Comparison of ENCODE assay signal across 10 mouse cellular contexts in genomic region chr13:81785766-81786480, GRCm38 (mm10). TPM values are rescaled to one million over a fixed set of nuclear protein-coding genes. Genes with fewer than 3 reads are reported as not detected.
A peak's percentile ranks its signal among the peaks of the same experiment; 100 is the strongest.
DNase-seq lines count a peak whose midpoint lies in the region; ATAC-seq and TF ChIP-seq lines count a peak whose summit lies in the region.
"Had no signal": no experiment of that assay in that cellular context is flagged by ENCODE, and none has a peak within 500 bp of the region (broad histone marks: within the 10 kb centered on the region; RNA-seq: fewer than 3 reads in every experiment).

No protein-coding gene starts in this region.

- peak overlapping the region; percentile 47; the same call in 1 of the 2 replicates for H3K9ac ChIP-seq in hindbrain, embryonic 12.5 days
- H3K9ac ChIP-seq in forebrain, embryonic 16.5 days (replicated peaks; ENCODE audit: low read depth, low read length): peak overlapping the region; percentile 48
- H3K9ac ChIP-seq in stomach, postnatal 0 days (ENCODE audit: low read length): 0 out of 2 replicates have a peak overlapping the region, but pooled peaks have one; percentile 13
- H3K9ac ChIP-seq: liver, embryonic 14.5 days had no signal

- TF ChIP-seq CTCF in stomach, postnatal 0 days (IDR thresholded peaks at IDR 0.05; ENCODE audit: low read depth): no peak

- H3K27ac ChIP-seq in hindbrain, embryonic 12.5 days: no peak overlapping the region
- no peak overlapping the region for H3K27ac ChIP-seq in hindbrain, embryonic 10.5 days
- H3K27ac ChIP-seq in forebrain, embryonic 16.5 days (ENCODE audit: low read length): peak overlapping the region; percentile 66
- no peak overlapping the region for H3K27ac ChIP-seq in stomach, postnatal 0 days (replicated peaks)
- H3K27ac ChIP-seq: liver, embryonic 14.5 days had no signal

- H3K27me3 ChIP-seq in hindbrain, embryonic 12.5 days: no peaks in the 10 kb centered on the region
- no peaks in the 10 kb centered on the region for H3K27me3 ChIP-seq in hindbrain, embryonic 10.5 days (ENCODE audit: insufficient read depth, poor library complexity, severe bottlenecking)
- H3K27me3 ChIP-seq in forebrain, embryonic 16.5 days (replicated peaks; ENCODE audit: control insufficient read depth, insufficient read depth, low read length): no peaks in the 10 kb centered on the region
- H3K27me3 ChIP-seq in stomach, postnatal 0 days (ENCODE audit: control insufficient read depth, insufficient read depth, low read length): no peaks in the 10 kb centered on the region

- ATAC-seq in hindbrain, embryonic 12.5 days (ENCODE audit: low FRiP score): no peak
- no peak for ATAC-seq in forebrain, embryonic 16.5 days
- no peak for ATAC-seq in stomach, postnatal 0 days (ENCODE audit: low FRiP score, low TSS enrichment)
- ATAC-seq in megakaryocyte-erythroid progenitor cell, adult 5-6 weeks (replicated peaks; ENCODE audit: low FRiP score, low TSS enrichment, poor library complexity, severe bottlenecking): no peak

- peaks cover 22% of the 10 kb centered on the region for H3K4me1 ChIP-seq in hindbrain, embryonic 12.5 days
- H3K4me1 ChIP-seq in hindbrain, embryonic 10.5 days (replicated peaks): peaks cover 27% of the 10 kb centered on the region
- H3K4me1 ChIP-seq in forebrain, embryonic 16.5 days (replicated peaks; ENCODE audit: control insufficient read depth, insufficient read depth, low read length): peaks cover 22% of the 10 kb centered on the region
- H3K4me1 ChIP-seq in stomach, postnatal 0 days (replicated peaks; ENCODE audit: control insufficient read depth, insufficient read depth): peaks cover 3% of the 10 kb centered on the region; the same call in 1 of the 2 replicates

- no peak overlapping the region for H3K4me3 ChIP-seq in hindbrain, embryonic 12.5 days
- H3K4me3 ChIP-seq in hindbrain, embryonic 10.5 days: no peak overlapping the region
- peak overlapping the region; percentile 23 for H3K4me3 ChIP-seq in forebrain, embryonic 16.5 days (replicated peaks; ENCODE audit: low read length)
- H3K4me3 ChIP-seq in stomach, postnatal 0 days (ENCODE audit: low read depth, low read length): no peak overlapping the region

- H3K9me3 ChIP-seq in hindbrain, embryonic 12.5 days (replicated peaks): no peaks in the 10 kb centered on the region
- no peaks in the 10 kb centered on the region for H3K9me3 ChIP-seq in hindbrain, embryonic 10.5 days
- no peaks in the 10 kb centered on the region for H3K9me3 ChIP-seq in forebrain, embryonic 16.5 days (ENCODE audit: control insufficient read depth, low read length)
- H3K9me3 ChIP-seq in stomach, postnatal 0 days (ENCODE audit: control insufficient read depth, low read length): no peaks in the 10 kb centered on the region

- DNase-seq in hindbrain, embryonic 10.5 days (ENCODE audit: low spot score): no peak
- peak; percentile 37 for DNase-seq in right cerebral cortex, postnatal 25 days
- no peak for DNase-seq in right cerebral cortex, postnatal 14 days
- no peak for DNase-seq in stomach, postnatal 0 days (ENCODE audit: low spot score)
- no peak for DNase-seq in gastrocnemius, adult 8-10 months (ENCODE audit: low spot score in 2 of 2)
- DNase-seq: thymus, postnatal 36 days had no signal

- 75% methylated on average over 11 of the region's 11 CpGs for WGBS in hindbrain, embryonic 12.5 days
- WGBS in hindbrain, embryonic 10.5 days: 77% methylated on average over 11 of the region's 11 CpGs
- 33% methylated on average over 11 of the region's 11 CpGs for WGBS in forebrain, embryonic 16.5 days
- 82% methylated on average over 11 of the region's 11 CpGs for WGBS in stomach, postnatal 0 days

- no peak for TF ChIP-seq EP300 in stomach, postnatal 0 days (optimal IDR thresholded peaks at IDR 0.05)

- H3K4me2 ChIP-seq in hindbrain, embryonic 12.5 days (replicated peaks): no peak overlapping the region
- peak overlapping the region; percentile 45 for H3K4me2 ChIP-seq in forebrain, embryonic 16.5 days (ENCODE audit: low read length)
- H3K4me2 ChIP-seq in stomach, postnatal 0 days (replicated peaks; ENCODE audit: low read depth): no peak overlapping the region

- peaks cover 19% of the 10 kb centered on the region for H3K36me3 ChIP-seq in hindbrain, embryonic 12.5 days
- peaks cover 44% of the 10 kb centered on the region for H3K36me3 ChIP-seq in hindbrain, embryonic 10.5 days
- peaks cover 12% of the 10 kb centered on the region for H3K36me3 ChIP-seq in forebrain, embryonic 16.5 days (ENCODE audit: control insufficient read depth, insufficient read depth)
- 0 out of 2 replicates have a peak, but pooled peaks cover 4% of the 10 kb centered on the region for H3K36me3 ChIP-seq in stomach, postnatal 0 days (ENCODE audit: control insufficient read depth, insufficient read depth, low read length)

RNA-seq across cellular contexts. Expression of gene Cetn3, which starts 3.0 kb away (rescaled TPM):
- polyA plus RNA-seq in hindbrain, embryonic 12.5 days (2016; fragmentation: Nextera tagmentation; extraction: Ambion mirVana): 228 and 245 TPM in 2 replicates
- polyA plus RNA-seq in hindbrain, embryonic 10.5 days (2016; fragmentation: Nextera tagmentation; extraction: Ambion mirVana): 194 and 228 TPM in 2 replicates
- polyA plus RNA-seq in forebrain, embryonic 16.5 days (2015; fragmentation: Nextera tagmentation; extraction: Ambion mirVana): 285 and 300 TPM in 2 replicates
- polyA plus RNA-seq in stomach, postnatal 0 days (2015; fragmentation: Nextera tagmentation; extraction: Ambion mirVana): 166 and 170 TPM in 2 replicates
- 164 and 207 TPM in 2 replicates for total RNA-seq in megakaryocyte-erythroid progenitor cell, adult 5-6 weeks (2014; fragmentation: Nextera tagmentation)
- 401 and 724 TPM in 2 replicates for total RNA-seq in megakaryocyte-erythroid progenitor cell, adult 5-6 weeks (2017)
- total RNA-seq in gastrocnemius, adult 8-10 months (2022): 10 to 100 TPM; 15.6 to 20.6 (median 18.8) TPM
